Mouse (Mus musculus) embryonic facial prominence, embryonic 12.5 days (tissue): ENCODE results near the gene Krtap31-1. TPM values are rescaled to one million over a fixed set of nuclear protein-coding genes. Genes with fewer than 3 reads are reported as not detected.
"Not testable (repeated sequence)": the region's sequence is repeated elsewhere in the genome, so short reads cannot be mapped to it uniquely, and the experiment has no call there.

Experiments
- ATAC-seq: fragments of 200-750 bp; cut with Nextera tagmentation; 2 replicates; pipeline ENCODE4 v1.8.0; 2017; ENCODE audit not compliant: insufficient number of reproducible peaks, insufficient read depth, low FRiP score, low TSS enrichment
- H3K27ac ChIP-seq: fragments of 300-500 bp; sonication (generic); 2 replicates; pipeline ENCODE4 v1.5.1; 2016; ENCODE audit warnings: mild to moderate bottlenecking
- H3K27me3 ChIP-seq: fragments of 300-500 bp; sonication (generic); 2 replicates; pipeline ENCODE4 v1.6.1; 2016; ENCODE audit warnings: mild to moderate bottlenecking, moderate library complexity
- H3K36me3 ChIP-seq: fragments of 300-500 bp; sonication (generic); 2 replicates; pipeline ENCODE4 v1.6.1; 2016; ENCODE audit warnings: mild to moderate bottlenecking
- H3K4me1 ChIP-seq: fragments of 300-500 bp; sonication (generic); 2 replicates; pipeline ENCODE4 v1.6.1; 2016
- H3K4me2 ChIP-seq: fragments of 300-500 bp; sonication (generic); replicated peaks from 2 replicates; pipeline ENCODE4 v1.6.1; 2016; ENCODE audit warnings: mild to moderate bottlenecking, moderate library complexity
- H3K4me3 ChIP-seq: fragments of 300-500 bp; sonication (generic); 2 replicates; pipeline ENCODE4 v1.5.1; 2016; ENCODE audit warnings: mild to moderate bottlenecking
- H3K9ac ChIP-seq: fragments of 300-500 bp; sonication (generic); 2 replicates; pipeline ENCODE4 v1.6.1; 2016; ENCODE audit warnings: mild to moderate bottlenecking, moderate library complexity
- H3K9me3 ChIP-seq: fragments of 300-500 bp; sonication (generic); 2 replicates; pipeline ENCODE4 v1.6.1; 2016; ENCODE audit warnings: mild to moderate bottlenecking, moderate library complexity
- WGBS: fragments of 180-500 bp; shearing (Covaris S2); methylation state at CpG from one replicate; pipeline ENCODE4 v1.1.7; 2016; 5-methylcytosine and 5-hydroxymethylcytosine counted together
- polyA plus RNA-seq: library from polyadenylated mRNA; unstranded; fragments of >200 nt; fragmentation: Nextera tagmentation; extraction: Ambion mirVana; gene quantifications from 2 replicates; pipeline ENCODE4 v1.2.1, GENCODE M21; 2016

The Krtap31-1 gene
- polyA plus RNA-seq = not detected in 2 replicates

- Histone ChIP-seq H3K27me3 (no peaks in the 10 kb centered on the region), H3K9me3 (no peaks in the 10 kb centered on the region), H3K4me2 (no peak within 1 kb of the TSS), H3K27ac (no peak within 1 kb of the TSS), H3K9ac (no peak within 1 kb of the TSS), H3K4me3 (no peak within 1 kb of the TSS), H3K36me3 (no peaks in the 10 kb centered on the region), H3K4me1 (no peaks in the 10 kb centered on the region)
- WGBS = 72% methylated on average over 2 of the region's 2 CpGs
- no peak for ATAC-seq
Observed at GRCm38 (mm10) chr11:99907620-99908019, at the start of gene Krtap31-1. Krtap31-1 (plus strand) TSS chr11:99907920.

DNA sequence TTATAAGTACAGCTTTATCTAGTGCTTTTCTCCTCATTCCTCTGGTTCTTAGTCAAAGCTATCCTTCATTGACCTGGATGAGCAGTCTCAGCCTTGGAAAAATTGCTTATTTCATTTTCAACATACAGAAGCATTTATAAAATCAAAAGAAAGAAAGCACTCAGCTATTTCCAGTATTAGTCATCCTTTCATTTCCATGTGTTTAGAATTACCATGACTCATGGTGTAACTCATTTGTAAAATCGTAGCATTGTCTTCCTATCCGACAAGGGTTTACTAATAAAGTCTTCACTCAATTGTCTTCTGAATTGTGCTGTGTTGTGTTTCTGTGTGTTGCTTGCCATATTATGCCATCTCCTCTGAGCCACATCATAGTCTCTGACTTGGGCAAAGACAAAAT lies 49.0 kb upstream of the Krtap31-1 start:
- H3K4me2 ChIP-seq = no peak overlapping the region
- H3K9me3 ChIP-seq = no peaks in the 10 kb centered on the region
- H3K9ac ChIP-seq = no peak overlapping the region
- no peak for ATAC-seq
- H3K4me3 ChIP-seq = no peak overlapping the region
- no peaks in the 10 kb centered on the region for H3K27me3 ChIP-seq
- no peak overlapping the region for H3K27ac ChIP-seq
- no peaks in the 10 kb centered on the region for H3K36me3 ChIP-seq
- 74% methylated on average over 2 of the region's 2 CpGs for WGBS
- H3K4me1 ChIP-seq = no peaks in the 10 kb centered on the region

DNA sequence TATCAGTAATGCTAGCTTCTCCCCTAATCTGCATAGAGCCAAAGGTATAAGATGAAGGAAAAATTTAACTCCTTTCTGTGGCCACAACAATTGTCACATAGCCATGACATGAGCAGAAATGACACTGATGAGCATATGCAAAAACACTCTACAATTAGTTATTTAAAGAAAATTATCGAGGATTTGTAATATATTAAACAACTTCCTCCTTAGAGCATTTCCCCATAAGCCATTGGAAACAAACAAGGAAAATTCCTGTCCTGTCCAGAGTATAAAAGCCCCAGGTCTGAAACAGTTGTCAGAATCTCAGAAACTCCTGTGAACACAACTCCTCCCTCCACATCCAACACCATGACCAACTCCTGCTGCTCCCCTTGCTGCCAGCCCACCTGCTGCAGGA lies 43.5 kb upstream of the Krtap31-1 start, which contains the start of gene Gm11559:
TSS of gene Gm11559 (plus strand) at position 301 of the 400 bp plus-strand sequence.
- H3K27me3 ChIP-seq, H3K4me3 ChIP-seq, H3K4me2 ChIP-seq, H3K9me3 ChIP-seq, H3K4me1 ChIP-seq, H3K27ac ChIP-seq, ATAC-seq, H3K36me3 ChIP-seq, H3K9ac ChIP-seq: not testable (repeated sequence)
- 76% methylated on average over 1 of the region's 1 CpGs for WGBS

DNA sequence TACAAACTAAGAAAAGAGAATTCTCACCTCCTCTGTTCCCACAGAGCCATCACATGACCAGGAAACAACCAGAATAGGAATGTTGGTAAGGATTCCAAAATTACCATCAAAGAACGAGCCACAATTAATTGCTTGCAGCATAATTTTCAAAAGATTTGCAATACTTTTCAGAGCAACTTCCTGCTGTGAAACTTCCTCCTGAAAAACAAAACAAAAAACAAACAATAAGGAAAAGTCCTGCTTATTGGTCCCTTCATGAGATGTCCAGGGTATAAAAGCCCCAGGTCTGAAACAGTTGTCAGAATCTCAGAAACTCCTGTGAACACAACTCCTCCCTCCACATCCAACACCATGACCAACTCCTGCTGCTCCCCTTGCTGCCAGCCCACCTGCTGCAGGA lies 34.6 kb upstream of the Krtap31-1 start, which contains the start of gene Krtap9-1:
TSS of gene Krtap9-1 (plus strand) at position 301 of the 400 bp plus-strand sequence.
- H3K27me3 ChIP-seq = not testable (repeated sequence)
- WGBS = 57% methylated on average over 1 of the region's 1 CpGs

DNA sequence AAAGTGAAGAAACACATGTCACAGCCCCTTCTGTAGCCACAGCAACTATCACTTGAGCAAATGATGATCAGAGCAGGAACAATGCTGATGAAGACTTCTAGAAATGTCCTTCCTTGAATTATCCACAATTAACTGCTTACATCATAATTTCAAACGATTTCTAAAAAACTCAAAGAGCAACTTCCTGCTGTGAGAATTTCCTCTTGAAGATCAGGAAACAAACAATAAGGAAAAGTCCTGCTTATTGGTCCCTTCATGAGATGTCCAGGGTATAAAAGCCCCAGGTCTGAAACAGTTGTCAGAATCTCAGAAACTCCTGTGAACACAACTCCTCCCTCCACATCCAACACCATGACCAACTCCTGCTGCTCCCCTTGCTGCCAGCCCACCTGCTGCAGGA lies 28.8 kb upstream of the Krtap31-1 start, which contains the start of gene Gm11567:
TSS of gene Gm11567 (plus strand) at position 301 of the 400 bp plus-strand sequence.
- H3K4me1 ChIP-seq, H3K27me3 ChIP-seq, H3K9ac ChIP-seq, H3K4me2 ChIP-seq, ATAC-seq, H3K4me3 ChIP-seq, H3K27ac ChIP-seq, H3K36me3 ChIP-seq, H3K9me3 ChIP-seq: not testable (repeated sequence)
- 60% methylated on average over 1 of the region's 1 CpGs for WGBS

More for the DNA sequence above, 34.6 kb upstream of the Krtap31-1 start, which contains the start of gene Krtap9-1:
- ATAC-seq, H3K27ac ChIP-seq, H3K4me1 ChIP-seq, H3K9me3 ChIP-seq, H3K4me3 ChIP-seq, H3K36me3 ChIP-seq, H3K4me2 ChIP-seq, H3K9ac ChIP-seq: not testable (repeated sequence)

GRCm38 (mm10) chr11:99914451-99914850 lies 6.7 kb downstream of the Krtap31-1 start, which contains the start of gene Gm11565:
Gm11565 (plus strand) TSS chr11:99914751.
- Histone ChIP-seq H3K4me1 (no peaks in the 10 kb centered on the region), H3K4me3 (no peak within 1 kb of the TSS), H3K27me3 (no peaks in the 10 kb centered on the region), H3K27ac (no peak within 1 kb of the TSS), H3K9me3 (no peaks in the 10 kb centered on the region), H3K36me3 (no peaks in the 10 kb centered on the region), H3K9ac (no peak within 1 kb of the TSS), H3K4me2 (no peak within 1 kb of the TSS)
- WGBS = 92% methylated on average over 3 of the region's 3 CpGs
- no peak for ATAC-seq

- no peak for ATAC-seq
- H3K9me3 ChIP-seq = no peaks in the 10 kb centered on the region
- WGBS = 86% methylated on average over 1 of the region's 1 CpGs
- H3K4me1 ChIP-seq = no peaks in the 10 kb centered on the region
- no peaks in the 10 kb centered on the region for H3K36me3 ChIP-seq
- no peaks in the 10 kb centered on the region for H3K27me3 ChIP-seq
- no peak within 1 kb of the TSS for H3K27ac ChIP-seq
- no peak within 1 kb of the TSS for H3K9ac ChIP-seq
- H3K4me3 ChIP-seq = no peak within 1 kb of the TSS
- H3K4me2 ChIP-seq = no peak within 1 kb of the TSS
Observed at GRCm38 (mm10) chr11:99935991-99936390, 28.3 kb downstream of the Krtap31-1 start, which contains the start of gene Krtap31-2. Krtap31-2 (plus strand) TSS chr11:99936291.

DNA sequence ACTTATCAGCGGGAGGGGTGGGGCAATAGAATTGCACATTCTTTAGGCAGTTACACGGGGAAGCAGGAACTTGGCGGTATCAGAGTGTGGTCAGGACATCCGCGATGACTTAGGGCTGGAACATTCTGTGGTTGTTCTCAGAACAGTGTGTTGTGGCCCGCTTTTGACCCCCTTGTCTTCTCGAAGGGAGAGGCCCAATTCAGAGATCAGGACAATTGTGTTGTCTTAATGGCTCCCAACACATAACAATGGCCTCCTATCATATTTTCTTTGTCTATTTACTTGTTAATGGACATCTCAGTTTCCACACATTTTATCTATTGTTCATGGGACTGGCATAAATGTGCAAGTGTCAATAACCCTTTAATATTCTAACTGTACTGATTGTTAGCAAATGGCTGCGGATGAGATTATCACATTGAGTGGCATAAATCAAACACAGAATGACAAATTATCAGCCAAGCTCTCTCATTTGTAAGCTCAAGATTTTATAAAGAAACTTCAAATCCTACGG lies 30.1 kb downstream of the Krtap31-1 start:
- Histone ChIP-seq H3K4me3 (no peak overlapping the region), H3K9me3 (no peaks in the 10 kb centered on the region), H3K36me3 (no peaks in the 10 kb centered on the region), H3K4me1 (no peaks in the 10 kb centered on the region), H3K9ac (no peak overlapping the region), H3K27me3 (no peaks in the 10 kb centered on the region), H3K27ac (no peak overlapping the region), H3K4me2 (no peak overlapping the region)
- 89% methylated on average over 9 of the region's 9 CpGs for WGBS
- no peak for ATAC-seq

- Histone ChIP-seq H3K9me3 (no peaks in the 10 kb centered on the region), H3K4me2 (no peak within 1 kb of the TSS), H3K27me3 (no peaks in the 10 kb centered on the region), H3K36me3 (no peaks in the 10 kb centered on the region), H3K4me3 (no peak within 1 kb of the TSS), H3K9ac (no peak within 1 kb of the TSS), H3K4me1 (no peaks in the 10 kb centered on the region), H3K27ac (no peak within 1 kb of the TSS)
- WGBS = 84% methylated on average over 2 of the region's 2 CpGs
- no peak for ATAC-seq
Observed at GRCm38 (mm10) chr11:99948175-99948574, 40.5 kb downstream of the Krtap31-1 start, which contains the start of gene Krtap9-5. Krtap9-5 (plus strand) TSS chr11:99948475.

Other genes with a start within 250 kb of the Krtap31-1 start
- not detected in 2 replicates for gene Gm11563, start 249.0 kb upstream of the Krtap31-1 start, polyA plus RNA-seq
- not detected in 2 replicates for gene Krtap4-6, start 242.0 kb upstream of the Krtap31-1 start, polyA plus RNA-seq
- not detected in 2 replicates for gene Gm14190, start 217.2 kb upstream of the Krtap31-1 start, polyA plus RNA-seq
- not detected in 2 replicates for gene Gm14180, start 173.6 kb upstream of the Krtap31-1 start, polyA plus RNA-seq
- not detected in 2 replicates for gene Gm11595, start 135.0 kb upstream of the Krtap31-1 start, polyA plus RNA-seq
- gene Krtap4-8, start 127.2 kb upstream of the Krtap31-1 start, polyA plus RNA-seq = not detected in 2 replicates
- gene Krtap4-9, start 122.7 kb upstream of the Krtap31-1 start, polyA plus RNA-seq = not detected in 2 replicates
- gene Gm11596, start 114.5 kb upstream of the Krtap31-1 start, polyA plus RNA-seq = not detected in 2 replicates
- not detected in 2 replicates for gene Gm11569, start 109.0 kb upstream of the Krtap31-1 start, polyA plus RNA-seq
- not detected in 2 replicates for gene Gm11554, start 103.5 kb upstream of the Krtap31-1 start, polyA plus RNA-seq
- gene Krtap4-13, start 98.0 kb upstream of the Krtap31-1 start, polyA plus RNA-seq = not detected in 2 replicates
- not detected in 2 replicates for gene Gm11564, start 92.3 kb upstream of the Krtap31-1 start, polyA plus RNA-seq
- not detected in 2 replicates for gene 2300003K06Rik, start 69.9 kb upstream of the Krtap31-1 start, polyA plus RNA-seq
- gene Krtap4-16, start 56.3 kb upstream of the Krtap31-1 start, polyA plus RNA-seq = not detected in 2 replicates
- gene Gm11568, start 50.0 kb upstream of the Krtap31-1 start, polyA plus RNA-seq = not detected in 2 replicates
- gene Gm11559, start 43.4 kb upstream of the Krtap31-1 start, polyA plus RNA-seq = not detected in 2 replicates
- not detected in 2 replicates for gene Krtap9-1, start 34.5 kb upstream of the Krtap31-1 start, polyA plus RNA-seq
- gene Gm11567, start 28.7 kb upstream of the Krtap31-1 start, polyA plus RNA-seq = not detected in 2 replicates
- gene Gm11565, start 6.8 kb downstream of the Krtap31-1 start, polyA plus RNA-seq = not detected in 2 replicates
- not detected in 2 replicates for gene Krtap31-2, start 28.4 kb downstream of the Krtap31-1 start, polyA plus RNA-seq
- not detected in 2 replicates for gene Krtap9-5, start 40.6 kb downstream of the Krtap31-1 start, polyA plus RNA-seq
- not detected in 2 replicates for gene Krtap29-1, start 71.1 kb downstream of the Krtap31-1 start, polyA plus RNA-seq
- not detected in 2 replicates for gene Krtap16-1, start 78.7 kb downstream of the Krtap31-1 start, polyA plus RNA-seq
- 0.29 TPM in 1 of 2 replicates, not detected in the other for gene Krtap17-1, start 86.1 kb downstream of the Krtap31-1 start, polyA plus RNA-seq
- gene Krt33a, start 108.3 kb downstream of the Krtap31-1 start, polyA plus RNA-seq = 0.15 TPM in 1 of 2 replicates, not detected in the other
- gene Krt33b, start 121.9 kb downstream of the Krtap31-1 start, polyA plus RNA-seq = 0.23 and 0.40 TPM in 2 replicates
- gene Krt34, start 133.6 kb downstream of the Krtap31-1 start, polyA plus RNA-seq = not detected in 2 replicates
- not detected in 2 replicates for gene Krt31, start 142.6 kb downstream of the Krtap31-1 start, polyA plus RNA-seq
- not detected in 2 replicates for gene Krt32, start 180.3 kb downstream of the Krtap31-1 start, polyA plus RNA-seq
- gene Krt35, start 188.3 kb downstream of the Krtap31-1 start, polyA plus RNA-seq = not detected in 2 replicates
- gene Krt36, start 197.7 kb downstream of the Krtap31-1 start, polyA plus RNA-seq = 0.09 TPM in 1 of 2 replicates, not detected in the other
- not detected in 2 replicates for gene Krt13, start 213.6 kb downstream of the Krtap31-1 start, polyA plus RNA-seq
- 73.4 and 93.1 TPM in 2 replicates for gene Krt15, start 228.0 kb downstream of the Krtap31-1 start, polyA plus RNA-seq
- gene Krt19, start 240.7 kb downstream of the Krtap31-1 start, polyA plus RNA-seq = 17.6 and 19.9 TPM in 2 replicates